Mouse (Mus musculus) embryonic fibroblast, embryonic 13.5 days (primary cell): ENCODE data around the gene Opn4.

Source experiments
- CTCF ChIP-seq: IDR thresholded peaks from 2 replicates; pipeline ENCODE4 v1.5.1; 2011; ENCODE audit warnings: mild to moderate bottlenecking, control low read depth, low read length, moderate library complexity, borderline replicate concordance; ENCODE audit not compliant: insufficient read depth
- POLR2A ChIP-seq: IDR thresholded peaks from 2 replicates; pipeline ENCODE4 v1.6.1; 2011; ENCODE audit warnings: low read depth, mild to moderate bottlenecking, control low read depth, low read length, moderate library complexity

- peak; percentile 42; the same call in 1 of the 2 replicates for TF ChIP-seq CTCF
- no peak for TF ChIP-seq POLR2A
Measured at GRCm38 (mm10) chr14:34570294-34570693, 29.6 kb downstream of the Opn4 start.
